Mouse (Mus musculus): Measurements from ENCODE around the gene Cyp2c23. TPM values are rescaled to one million over a fixed set of nuclear protein-coding genes. Genes with fewer than 3 reads are reported as not detected.

Cyp2c23 gene
- polyA plus RNA-seq, 1 experiment from 2014 or later, result not detected

GRCm38 (mm10) chr19:44007186-44007585, 21.8 kb downstream of the Cyp2c23 start:
- no peak overlapping the region for H3K4me2 ChIP-seq (ENCODE audit: low read length)
- no peak overlapping the region for H3K27ac ChIP-seq (ENCODE audit: low read depth, low read length)
- H3K36me3 ChIP-seq (ENCODE audit: control insufficient read depth, insufficient read depth, low read length), result no peaks in the 10 kb centered on the region
- no peak overlapping the region for H3K4me3 ChIP-seq (ENCODE audit: low read length)
- ATAC-seq, result no peak
- no peaks in the 10 kb centered on the region for H3K4me1 ChIP-seq (ENCODE audit: control insufficient read depth, insufficient read depth, low read depth, low read length)
- H3K27me3 ChIP-seq (replicated peaks; ENCODE audit: control insufficient read depth, insufficient read depth, low read length), result no peaks in the 10 kb centered on the region
- WGBS, result 64% methylated on average over 12 of the region's 12 CpGs
- H3K9ac ChIP-seq (ENCODE audit: low read depth, low read length), result no peak overlapping the region
- H3K9me3 ChIP-seq (ENCODE audit: control insufficient read depth, low read length), result no peaks in the 10 kb centered on the region

- Histone ChIP-seq H3K4me2 (ENCODE audit: low read length) (no peak overlapping the region), H3K27ac (ENCODE audit: low read depth, low read length) (no peak overlapping the region), H3K4me1 (ENCODE audit: control insufficient read depth, insufficient read depth, low read depth, low read length) (no peaks in the 10 kb centered on the region), H3K9me3 (ENCODE audit: control insufficient read depth, low read length) (no peaks in the 10 kb centered on the region), H3K4me3 (ENCODE audit: low read length) (no peak overlapping the region), H3K9ac (ENCODE audit: low read depth, low read length) (no peak overlapping the region), H3K36me3 (ENCODE audit: control insufficient read depth, insufficient read depth, low read length) (no peaks in the 10 kb centered on the region), H3K27me3 (replicated peaks; ENCODE audit: control insufficient read depth, insufficient read depth, low read length) (no peaks in the 10 kb centered on the region)
- no peak for ATAC-seq
- WGBS, result 74% methylated on average over 4 of the region's 4 CpGs
Measured at GRCm38 (mm10) chr19:44005025-44005424, 24.0 kb downstream of the Cyp2c23 start.

GRCm38 (mm10) chr19:44004261-44004660, 24.7 kb downstream of the Cyp2c23 start:
- no peak overlapping the region for H3K4me3 ChIP-seq (ENCODE audit: low read length)
- 91% methylated on average over 2 of the region's 2 CpGs for WGBS
- no peak overlapping the region for H3K27ac ChIP-seq (ENCODE audit: low read depth, low read length)
- no peaks in the 10 kb centered on the region for H3K36me3 ChIP-seq (ENCODE audit: control insufficient read depth, insufficient read depth, low read length)
- H3K9ac ChIP-seq (ENCODE audit: low read depth, low read length), result no peak overlapping the region
- no peaks in the 10 kb centered on the region for H3K4me1 ChIP-seq (ENCODE audit: control insufficient read depth, insufficient read depth, low read depth, low read length)
- no peak for ATAC-seq
- no peaks in the 10 kb centered on the region for H3K9me3 ChIP-seq (ENCODE audit: control insufficient read depth, low read length)
- no peaks in the 10 kb centered on the region for H3K27me3 ChIP-seq (replicated peaks; ENCODE audit: control insufficient read depth, insufficient read depth, low read length)
- no peak overlapping the region for H3K4me2 ChIP-seq (ENCODE audit: low read length)

- 82% methylated on average over 5 of the region's 5 CpGs for WGBS
- Histone ChIP-seq H3K9ac (ENCODE audit: low read depth, low read length) (no peak overlapping the region), H3K27me3 (replicated peaks; ENCODE audit: control insufficient read depth, insufficient read depth, low read length) (no peaks in the 10 kb centered on the region), H3K4me2 (ENCODE audit: low read length) (no peak overlapping the region), H3K9me3 (ENCODE audit: control insufficient read depth, low read length) (no peaks in the 10 kb centered on the region), H3K4me1 (ENCODE audit: control insufficient read depth, insufficient read depth, low read depth, low read length) (no peaks in the 10 kb centered on the region), H3K4me3 (ENCODE audit: low read length) (no peak overlapping the region), H3K27ac (ENCODE audit: low read depth, low read length) (no peak overlapping the region), H3K36me3 (ENCODE audit: control insufficient read depth, insufficient read depth, low read length) (no peaks in the 10 kb centered on the region)
- no peak for ATAC-seq
Measured at GRCm38 (mm10) chr19:44000720-44001119, 28.3 kb downstream of the Cyp2c23 start.

GRCm38 (mm10) chr19:44000061-44000460, 28.9 kb downstream of the Cyp2c23 start:
- Histone ChIP-seq H3K9me3 (ENCODE audit: control insufficient read depth, low read length) (no peaks in the 10 kb centered on the region), H3K27me3 (replicated peaks; ENCODE audit: control insufficient read depth, insufficient read depth, low read length) (no peaks in the 10 kb centered on the region), H3K4me2 (ENCODE audit: low read length) (no peak overlapping the region), H3K4me3 (ENCODE audit: low read length) (no peak overlapping the region), H3K9ac (ENCODE audit: low read depth, low read length) (no peak overlapping the region), H3K27ac (ENCODE audit: low read depth, low read length) (no peak overlapping the region), H3K4me1 (ENCODE audit: control insufficient read depth, insufficient read depth, low read depth, low read length) (no peaks in the 10 kb centered on the region), H3K36me3 (ENCODE audit: control insufficient read depth, insufficient read depth, low read length) (no peaks in the 10 kb centered on the region)
- no peak for ATAC-seq
- WGBS, result 88% methylated on average over 1 of the region's 1 CpGs

- no peaks in the 10 kb centered on the region for H3K9me3 ChIP-seq (ENCODE audit: control insufficient read depth, low read length)
- no peaks in the 10 kb centered on the region for H3K27me3 ChIP-seq (replicated peaks; ENCODE audit: control insufficient read depth, insufficient read depth, low read length)
- no peak overlapping the region for H3K4me3 ChIP-seq (ENCODE audit: low read length)
- 88% methylated on average over 11 of the region's 11 CpGs for whole genome bisulfite sequencing
- no peak overlapping the region for H3K4me2 ChIP-seq (ENCODE audit: low read length)
- no peak overlapping the region for H3K27ac ChIP-seq (ENCODE audit: low read depth, low read length)
- no peak overlapping the region for H3K9ac ChIP-seq (ENCODE audit: low read depth, low read length)
- H3K36me3 ChIP-seq (ENCODE audit: control insufficient read depth, insufficient read depth, low read length), result no peaks in the 10 kb centered on the region
- ATAC-seq, result no peak
- H3K4me1 ChIP-seq (ENCODE audit: control insufficient read depth, insufficient read depth, low read depth, low read length), result no peaks in the 10 kb centered on the region
Measured at GRCm38 (mm10) chr19:43998802-43999527, 30.0 kb downstream of the Cyp2c23 start.

GRCm38 (mm10) chr19:43998101-43998500, 30.9 kb downstream of the Cyp2c23 start:
- Histone ChIP-seq H3K4me2 (ENCODE audit: low read length) (no peak overlapping the region), H3K27ac (ENCODE audit: low read depth, low read length) (no peak overlapping the region), H3K4me3 (ENCODE audit: low read length) (no peak overlapping the region), H3K9me3 (ENCODE audit: control insufficient read depth, low read length) (no peaks in the 10 kb centered on the region), H3K27me3 (replicated peaks; ENCODE audit: control insufficient read depth, insufficient read depth, low read length) (no peaks in the 10 kb centered on the region), H3K36me3 (ENCODE audit: control insufficient read depth, insufficient read depth, low read length) (no peaks in the 10 kb centered on the region), H3K4me1 (ENCODE audit: control insufficient read depth, insufficient read depth, low read depth, low read length) (no peaks in the 10 kb centered on the region), H3K9ac (ENCODE audit: low read depth, low read length) (no peak overlapping the region)
- 82% methylated on average over 10 of the region's 10 CpGs for WGBS
- ATAC-seq, result no peak

GRCm38 (mm10) chr19:43995427-43995826, 33.6 kb downstream of the Cyp2c23 start:
- no peak for ATAC-seq
- Histone ChIP-seq H3K27me3 (replicated peaks; ENCODE audit: control insufficient read depth, insufficient read depth, low read length) (no peaks in the 10 kb centered on the region), H3K36me3 (ENCODE audit: control insufficient read depth, insufficient read depth, low read length) (no peaks in the 10 kb centered on the region), H3K4me2 (ENCODE audit: low read length) (no peak overlapping the region), H3K9ac (ENCODE audit: low read depth, low read length) (no peak overlapping the region), H3K4me3 (ENCODE audit: low read length) (no peak overlapping the region), H3K4me1 (ENCODE audit: control insufficient read depth, insufficient read depth, low read depth, low read length) (no peaks in the 10 kb centered on the region), H3K9me3 (ENCODE audit: control insufficient read depth, low read length) (no peaks in the 10 kb centered on the region), H3K27ac (ENCODE audit: low read depth, low read length) (no peak overlapping the region)
- WGBS, result 83% methylated on average over 7 of the region's 7 CpGs

- no peaks in the 10 kb centered on the region for H3K27me3 ChIP-seq (replicated peaks; ENCODE audit: control insufficient read depth, insufficient read depth, low read length)
- no peaks in the 10 kb centered on the region for H3K9me3 ChIP-seq (ENCODE audit: control insufficient read depth, low read length)
- H3K27ac ChIP-seq (ENCODE audit: low read depth, low read length), result no peak overlapping the region
- H3K9ac ChIP-seq (ENCODE audit: low read depth, low read length), result no peak overlapping the region
- H3K36me3 ChIP-seq (ENCODE audit: control insufficient read depth, insufficient read depth, low read length), result no peaks in the 10 kb centered on the region
- no peak for ATAC-seq
- no peak overlapping the region for H3K4me3 ChIP-seq (ENCODE audit: low read length)
- no peak overlapping the region for H3K4me2 ChIP-seq (ENCODE audit: low read length)
- 73% methylated on average over 4 of the region's 4 CpGs for WGBS
- H3K4me1 ChIP-seq (ENCODE audit: control insufficient read depth, insufficient read depth, low read depth, low read length), result no peaks in the 10 kb centered on the region
Measured at GRCm38 (mm10) chr19:43992464-43992863, 36.5 kb downstream of the Cyp2c23 start.

Data from hindbrain, embryonic 16.5 days (tissue).